Mouse (Mus musculus) left cerebral cortex, adult 18-20 months (tissue): ENCODE measurements at regions not wholly inside any gene's neighbourhood (a gene's known extent, or its start where the extent isn't known, plus 50 kb on each side); places are given as distances from the start of the nearest gene placed in this dataset.
A peak's percentile ranks its signal among the peaks of the same experiment; 100 is the strongest.

Source experiments
- DNase-seq, 2 experiments: peaks; one replicate each; pipeline ENCODE4 v3.0.0; 2021 to 2022; ENCODE audit warnings: low spot score in 2 of 2, mixed read lengths in 1 of 2

DNA sequence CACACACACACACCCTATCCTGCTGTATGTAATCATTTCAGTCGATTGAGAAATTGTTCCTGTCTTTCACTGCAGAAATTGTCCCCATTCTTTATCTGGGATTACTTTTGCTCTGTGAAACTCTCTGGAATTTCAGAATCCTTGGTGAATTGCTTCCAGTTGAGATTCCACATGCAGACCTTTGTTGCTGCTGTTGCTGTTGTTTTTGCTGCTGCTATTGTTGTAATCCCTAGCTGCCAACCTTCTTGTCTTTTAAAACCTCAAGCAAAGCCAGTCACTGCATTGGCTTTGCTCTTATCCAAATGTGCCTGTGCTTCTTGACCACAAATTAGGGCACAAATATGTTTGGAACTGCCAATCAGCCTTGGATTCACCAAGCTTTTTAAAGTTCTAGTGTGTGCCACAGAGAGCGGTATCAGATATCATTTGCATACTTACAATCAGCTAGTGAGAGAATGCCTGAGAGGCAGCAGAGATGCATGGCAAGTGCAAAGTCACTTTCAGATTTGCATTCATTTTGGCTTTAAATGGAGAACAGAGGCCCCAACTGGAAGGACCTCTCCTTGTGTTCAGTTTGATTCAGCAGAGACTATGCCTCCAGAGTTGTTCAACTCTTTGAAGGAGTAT, 1187.0 kb upstream of the Map3k7 start:
- no peak for DNase-seq

DNA sequence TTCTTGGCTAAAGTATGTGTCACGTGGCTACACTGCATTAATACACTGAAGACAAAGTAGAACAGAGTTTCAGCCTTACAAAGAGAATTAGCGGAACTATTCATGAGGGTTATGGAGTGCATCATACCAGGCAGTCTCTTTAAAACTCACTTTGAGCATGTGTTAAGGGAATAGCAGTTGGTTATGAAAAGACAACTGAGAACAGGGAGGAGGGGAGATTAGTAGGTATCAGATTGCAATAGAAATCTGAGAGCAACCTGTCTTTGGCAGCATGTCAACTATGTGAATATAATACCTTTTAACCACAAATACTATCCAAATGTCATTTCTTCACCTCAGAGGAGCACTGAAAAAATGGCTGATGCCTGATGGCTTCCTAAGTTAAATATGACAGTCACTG, 1182.2 kb upstream of the Map3k7 start:
- DNase-seq = no peak

DNA sequence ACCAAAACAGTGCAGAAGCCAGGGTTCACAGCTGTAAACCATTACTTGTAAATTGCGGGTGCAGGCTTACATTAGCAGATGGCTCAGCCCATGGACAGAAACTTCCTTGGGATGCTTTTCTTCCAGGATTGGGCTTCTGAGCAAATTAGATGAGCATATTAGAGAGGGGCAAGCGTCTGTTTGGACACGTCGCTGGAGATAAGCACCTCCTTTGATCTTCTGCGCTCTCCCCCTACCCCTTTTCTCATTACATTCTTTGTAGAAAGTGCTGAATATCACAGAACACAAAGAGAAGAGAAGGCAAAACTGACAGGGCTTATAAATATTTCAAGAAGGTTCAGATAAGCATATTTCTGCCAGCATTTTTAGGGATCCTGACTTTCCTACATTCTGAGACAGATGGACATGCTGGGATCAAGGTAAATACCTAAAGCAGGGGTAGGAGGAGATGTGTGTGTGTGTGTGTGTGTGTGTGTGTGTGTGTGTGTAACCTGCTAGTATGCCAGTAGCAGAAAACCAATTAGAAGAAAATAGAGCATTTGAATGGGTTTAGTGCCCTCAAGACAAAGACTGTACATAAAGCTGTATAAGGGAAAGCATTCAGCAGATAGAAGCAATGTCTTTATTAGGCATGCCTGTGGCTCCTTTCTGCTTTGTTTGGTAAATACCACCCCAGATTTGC, 1173.8 kb upstream of the Map3k7 start:
- no peak for DNase-seq

DNA sequence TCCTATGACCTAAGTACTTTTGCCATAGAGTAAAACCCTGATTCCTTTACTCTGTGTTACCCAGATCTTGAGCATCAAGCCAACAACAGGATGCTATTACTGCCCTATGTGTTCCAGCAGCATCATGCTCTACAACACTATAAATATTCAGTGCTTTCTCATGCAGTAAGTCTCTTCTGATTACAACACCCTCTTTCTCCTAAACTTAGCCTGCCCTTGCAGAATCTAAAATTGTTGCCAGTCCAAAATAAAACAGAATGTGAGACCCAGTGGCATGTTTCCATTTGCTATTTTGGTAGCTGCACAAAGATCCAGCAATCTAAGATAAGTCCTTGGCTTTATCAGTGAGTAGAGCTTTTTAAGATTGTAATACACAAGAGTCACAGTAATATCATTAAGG, 1154.1 kb upstream of the Map3k7 start:
- peak in 1 of 2 experiments; percentile 4 for DNase-seq

DNA sequence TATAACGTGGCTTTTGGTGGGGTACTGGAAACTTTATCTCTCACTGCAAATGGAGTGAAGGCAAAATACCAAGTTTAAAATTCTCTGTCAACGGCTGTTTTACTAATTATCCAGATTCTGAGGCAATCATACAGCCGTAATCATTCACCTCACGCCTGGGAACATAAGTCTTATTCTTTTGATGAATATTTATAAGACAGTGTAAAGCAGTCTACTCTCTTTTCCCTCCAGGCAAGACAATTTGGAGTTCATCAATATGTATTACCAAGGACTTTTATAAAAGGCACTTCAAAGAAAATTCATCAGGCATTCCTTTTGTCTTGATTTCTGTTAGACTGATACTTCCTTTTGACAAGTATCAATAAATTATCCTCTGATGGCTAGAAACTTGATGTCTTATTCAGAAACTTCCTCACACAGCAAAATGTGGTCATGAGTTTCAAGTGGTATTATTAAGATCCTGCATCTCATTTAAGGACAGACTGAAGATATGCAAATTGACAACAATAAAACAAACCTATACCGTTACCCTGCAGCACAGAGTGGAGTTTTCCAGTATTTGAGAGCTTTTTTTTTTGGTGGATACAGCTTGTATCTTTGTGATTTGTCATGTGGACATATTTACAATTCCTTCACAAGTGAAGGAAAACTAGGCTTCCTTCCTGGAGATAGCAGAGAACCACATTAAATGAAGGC, 1108.4 kb upstream of the Map3k7 start:
- no peak for DNase-seq

GRCm38 (mm10) chr4:30904966-30905365, 1058.9 kb upstream of the Map3k7 start:
- DNase-seq = no peak

GRCm38 (mm10) chr4:30922944-30923343, 1041.0 kb upstream of the Map3k7 start:
- no peak for DNase-seq

DNA sequence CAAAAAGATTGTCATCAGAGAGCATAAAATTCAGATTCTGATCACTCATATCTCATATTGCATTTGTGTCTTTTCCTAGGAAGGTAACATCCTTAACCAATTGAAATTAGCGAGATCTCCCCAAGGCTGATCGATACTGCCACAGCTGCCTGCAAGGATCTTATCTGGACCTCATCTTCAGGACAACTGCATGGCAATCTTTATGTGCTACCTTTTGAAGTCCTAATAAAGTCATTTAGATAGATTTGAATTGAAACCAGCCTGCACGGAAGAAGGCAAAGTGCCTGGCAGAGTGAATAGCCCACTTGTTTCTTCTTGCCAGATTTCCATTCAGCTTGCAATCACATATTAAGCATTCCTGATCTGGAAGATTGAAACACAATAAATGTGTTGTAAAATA, 1031.5 kb upstream of the Map3k7 start:
- DNase-seq = no peak

GRCm38 (mm10) chr4:30933030-30933987, 1030.6 kb upstream of the Map3k7 start:
- DNase-seq = no peak

DNA sequence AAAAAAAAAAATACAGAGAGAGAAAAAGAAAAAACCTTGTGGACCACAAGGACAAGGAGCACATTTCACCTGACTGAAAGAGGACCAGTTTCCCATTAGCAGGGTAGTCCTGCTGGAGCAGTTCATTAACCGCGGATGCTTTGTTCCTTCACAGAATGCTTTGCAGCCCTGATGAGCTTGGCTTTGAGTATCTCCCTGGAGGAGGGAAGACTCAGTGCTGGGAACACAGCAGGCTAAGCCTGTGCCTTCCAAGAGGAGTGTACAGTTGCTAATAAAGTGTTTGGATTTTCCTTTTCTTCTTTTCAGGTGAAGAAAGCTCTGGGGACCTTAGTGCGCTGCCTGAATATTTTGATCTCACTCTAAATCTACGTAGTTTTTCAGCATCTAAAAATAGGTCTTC, 980.3 kb upstream of the Map3k7 start:
- DNase-seq = no peak

DNA sequence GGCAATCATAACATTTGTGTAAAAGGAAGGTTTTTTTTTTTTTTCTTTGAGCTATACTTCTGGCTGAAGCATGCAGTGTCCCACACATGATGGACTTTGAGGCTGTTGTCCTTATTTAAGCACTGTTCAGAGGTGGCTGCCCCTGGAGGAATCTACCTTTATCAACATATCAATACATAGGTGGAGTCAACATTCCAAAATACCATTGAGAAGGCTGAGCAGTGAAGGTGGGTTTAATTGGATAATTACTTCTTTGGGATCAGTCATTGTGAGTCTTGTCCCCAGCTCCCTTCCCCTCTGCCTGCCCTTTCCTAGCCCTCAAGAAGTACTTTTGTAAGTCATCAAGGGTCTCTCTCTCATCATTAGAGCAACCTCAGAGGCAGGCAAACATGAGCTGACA, 951.9 kb upstream of the Map3k7 start:
- no peak for DNase-seq

GRCm38 (mm10) chr4:31052077-31052677, 911.7 kb upstream of the Map3k7 start:
- no peak for DNase-seq

DNA sequence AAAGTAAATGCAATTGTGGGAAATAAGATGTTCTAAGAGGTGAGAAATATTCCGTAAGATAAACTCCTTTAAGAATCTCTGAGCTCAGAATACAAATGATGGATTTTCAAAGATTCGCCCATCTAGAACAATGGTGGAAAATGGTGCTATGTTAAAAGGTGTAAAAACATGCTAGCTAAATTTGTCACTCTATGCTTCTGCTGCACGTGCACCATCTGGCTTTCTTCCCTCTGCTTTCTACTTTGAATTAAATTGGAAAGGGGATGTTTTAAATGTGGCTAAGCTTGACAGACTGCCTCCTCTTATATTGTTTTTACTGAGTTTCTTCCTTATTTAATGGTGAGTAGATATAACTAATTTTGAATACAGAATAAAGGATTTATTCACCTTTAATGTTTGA, 887.7 kb upstream of the Map3k7 start:
- no peak for DNase-seq

- no peak for DNase-seq
These were observed 842.3 kb upstream of the Map3k7 start for GRCm38 (mm10) chr4:31121586-31121985.

GRCm38 (mm10) chr4:31143166-31143565, 820.7 kb upstream of the Map3k7 start:
- no peak for DNase-seq

DNA sequence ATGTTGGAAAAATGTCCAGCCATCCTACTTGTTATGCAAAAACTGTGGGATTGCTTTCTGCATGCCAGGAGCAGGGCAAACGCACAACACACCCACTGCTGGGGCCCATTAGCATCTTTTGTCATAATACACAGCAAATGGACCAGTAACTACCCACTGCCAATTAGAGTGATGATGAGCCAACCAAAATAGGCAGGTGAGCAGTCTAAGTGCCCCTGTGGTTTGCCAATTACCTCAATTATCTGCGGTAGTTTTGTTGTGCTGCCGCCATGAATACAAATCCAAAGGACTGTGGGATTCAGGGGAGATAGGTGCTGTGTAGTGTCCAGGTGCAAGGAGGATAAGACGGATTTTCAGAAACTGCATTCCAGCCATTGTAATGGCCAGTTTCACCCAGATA, 796.5 kb upstream of the Map3k7 start:
- DNase-seq = no peak

GRCm38 (mm10) chr4:31168357-31168756, 795.5 kb upstream of the Map3k7 start:
- DNase-seq = no peak

DNA sequence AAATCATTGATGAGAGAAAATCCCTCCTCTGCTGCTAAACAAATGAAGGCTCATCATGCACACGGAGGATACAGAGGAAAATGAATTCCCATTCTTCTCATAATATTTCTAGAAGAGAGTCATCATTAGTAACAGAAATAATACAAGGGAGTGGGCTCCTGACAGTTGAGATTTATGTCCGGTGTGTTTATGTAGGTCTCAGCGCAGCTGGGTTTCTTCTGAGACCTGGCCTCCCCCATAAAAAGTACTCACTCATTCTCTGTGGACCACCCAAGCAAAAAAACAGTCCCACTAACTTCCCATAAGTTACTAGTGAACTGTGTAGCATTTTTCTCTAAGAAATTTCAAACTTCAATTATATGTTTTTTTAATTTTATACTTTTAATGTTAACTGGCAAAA, 792.7 kb upstream of the Map3k7 start:
- DNase-seq = no peak

- no peak for DNase-seq
These were observed 766.0 kb upstream of the Map3k7 start for GRCm38 (mm10) chr4:31197852-31198251.

DNA sequence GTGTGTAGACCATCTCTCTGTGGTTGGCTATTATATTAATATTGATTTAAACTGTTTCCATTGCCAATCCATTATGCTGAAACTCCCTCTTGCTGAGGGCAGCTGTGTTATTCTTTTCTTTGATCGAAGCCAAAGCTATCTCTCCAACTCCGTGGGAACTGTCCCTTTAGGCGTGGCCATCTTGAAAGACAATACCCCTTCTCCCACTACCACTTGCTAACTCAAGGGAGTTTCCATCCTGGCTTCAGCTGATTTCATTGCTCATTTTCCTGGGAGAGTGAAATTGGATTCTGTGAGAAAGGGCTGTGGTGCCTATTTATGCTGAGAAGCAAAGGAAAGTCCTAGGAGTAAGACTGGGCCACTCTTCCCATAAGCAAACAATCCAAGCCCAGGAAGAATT, 760.6 kb upstream of the Map3k7 start:
- no peak for DNase-seq

DNA sequence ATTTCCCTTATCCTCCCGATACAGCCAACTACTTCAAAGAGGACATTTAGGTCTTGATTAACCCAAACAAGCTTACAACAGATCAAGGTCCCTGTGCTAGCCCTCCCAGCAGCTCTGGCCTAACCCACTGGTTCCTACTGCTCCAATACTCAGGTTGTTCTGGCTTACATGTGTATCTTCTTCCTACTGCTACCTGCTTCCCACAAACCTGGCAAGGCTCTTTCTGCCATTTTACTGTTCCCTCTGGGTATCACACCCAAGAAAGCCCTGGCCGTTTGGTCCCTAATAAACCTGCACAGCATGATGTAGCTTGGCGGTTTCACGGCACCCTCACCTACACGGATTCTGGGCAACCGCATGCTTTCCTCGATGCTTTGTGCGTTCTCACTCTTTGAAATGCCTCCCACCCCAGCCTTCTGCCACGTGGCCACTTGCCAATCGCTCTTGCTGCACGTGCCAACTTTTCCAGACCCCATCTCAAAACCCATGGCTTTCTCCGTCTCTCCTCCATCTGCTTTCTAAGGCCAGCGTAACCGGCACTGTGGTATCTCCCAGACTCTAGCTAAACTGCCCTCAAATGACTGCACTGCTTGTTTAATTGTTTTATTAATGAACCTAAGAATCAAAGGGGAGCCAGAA, 758.4 kb upstream of the Map3k7 start:
- DNase-seq = no peak
